Mouse (Mus musculus): Measurements from ENCODE around the gene Lck.

Lck gene

GRCm38 (mm10) chr4:129585773-129586172 is 12.3 kb upstream of the Lck start:
- DNase-seq (ENCODE audit: low spot score in 2 of 2): no peak

- DNase-seq (ENCODE audit: low spot score in 2 of 2): peak; percentile 79 to 84
Observed at GRCm38 (mm10) chr4:129584884-129585608, 11.6 kb upstream of the Lck start.

GRCm38 (mm10) chr4:129584370-129584769 is 10.9 kb upstream of the Lck start:
- no peak for DNase-seq (ENCODE audit: low spot score in 2 of 2)

- no peak for DNase-seq (ENCODE audit: low spot score in 2 of 2)
Observed at GRCm38 (mm10) chr4:129582251-129582650, 8.8 kb upstream of the Lck start.

GRCm38 (mm10) chr4:129580347-129580746 is 6.9 kb upstream of the Lck start:
- DNase-seq (ENCODE audit: low spot score in 2 of 2): no peak

- DNase-seq (ENCODE audit: low spot score in 2 of 2): no peak
Observed at GRCm38 (mm10) chr4:129578466-129578865, 5.0 kb upstream of the Lck start, which contains the start of gene Fam167b. TSS of gene Fam167b (minus strand) at chr4:129578549.

GRCm38 (mm10) chr4:129577688-129578087 is 4.2 kb upstream of the Lck start:
- no peak for DNase-seq (ENCODE audit: low spot score in 2 of 2)

- peak; percentile 44 to 65 for DNase-seq (ENCODE audit: low spot score in 2 of 2)
Observed at GRCm38 (mm10) chr4:129576863-129577491, 3.5 kb upstream of the Lck start.

- DNase-seq (ENCODE audit: low spot score in 2 of 2): no peak
Observed at GRCm38 (mm10) chr4:129575171-129575844, 1.9 kb upstream of the Lck start.

GRCm38 (mm10) chr4:129573093-129573370 is 409 bp downstream of the Lck start:
- no peak for DNase-seq (ENCODE audit: low spot score in 2 of 2)

- DNase-seq (ENCODE audit: low spot score in 2 of 2): no peak
Observed at GRCm38 (mm10) chr4:129572236-129573092, 977 bp downstream of the Lck start.

GRCm38 (mm10) chr4:129571551-129572084 is 1.8 kb downstream of the Lck start:
- DNase-seq (ENCODE audit: low spot score in 2 of 2): no peak

GRCm38 (mm10) chr4:129570028-129570427 is 3.4 kb downstream of the Lck start:
- no peak for DNase-seq (ENCODE audit: low spot score in 2 of 2)

GRCm38 (mm10) chr4:129568366-129568765 is 5.1 kb downstream of the Lck start:
- DNase-seq (ENCODE audit: low spot score in 2 of 2): no peak

- no peak for DNase-seq (ENCODE audit: low spot score in 2 of 2)
Observed at GRCm38 (mm10) chr4:129565139-129565538, 8.3 kb downstream of the Lck start.

- no peak for DNase-seq (ENCODE audit: low spot score in 2 of 2)
Observed at GRCm38 (mm10) chr4:129563718-129564117, 9.7 kb downstream of the Lck start.

GRCm38 (mm10) chr4:129561184-129561583 is 12.3 kb downstream of the Lck start:
- DNase-seq (ENCODE audit: low spot score in 2 of 2): no peak

GRCm38 (mm10) chr4:129558321-129558955 is 15.0 kb downstream of the Lck start:
- no peak for DNase-seq (ENCODE audit: low spot score in 2 of 2)

GRCm38 (mm10) chr4:129557256-129557808 is 16.1 kb downstream of the Lck start:
- no peak for DNase-seq (ENCODE audit: low spot score in 2 of 2)

GRCm38 (mm10) chr4:129556532-129557223 is 16.8 kb downstream of the Lck start:
- peak; percentile 85 to 89 for DNase-seq (ENCODE audit: low spot score in 2 of 2)
